Comparison of ENCODE assay signal across 7 mouse cellular contexts in the genomic region with DNA sequence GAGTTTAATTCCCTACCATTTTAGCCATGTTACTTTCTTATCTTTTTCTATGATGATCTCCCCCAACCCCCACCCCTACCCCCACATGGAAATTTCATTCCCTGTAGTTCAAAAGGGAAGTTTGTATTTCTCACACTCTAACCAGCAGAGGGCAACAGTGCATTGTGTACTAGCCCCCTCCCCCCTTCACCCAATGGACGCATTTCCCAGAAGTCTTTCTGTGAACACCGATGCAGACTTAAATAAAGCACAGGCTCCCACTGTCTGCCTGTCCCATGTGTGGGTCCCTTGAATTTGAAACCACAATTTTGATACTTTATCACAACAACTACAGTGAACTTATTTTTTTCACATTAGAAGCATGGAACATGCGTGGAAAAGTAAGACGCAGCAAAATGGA.
DNase-seq lines count a peak whose midpoint lies in the region; ATAC-seq lines count a peak whose summit lies in the region.

No protein-coding gene starts in this region.

- H3K4me3 ChIP-seq in forebrain, embryonic 14.5 days (ENCODE audit: low read depth, low read length) = no peak overlapping the region

- 44% methylated on average over 4 of the region's 4 CpGs for WGBS in forebrain, embryonic 14.5 days

- H3K36me3 ChIP-seq in forebrain, embryonic 14.5 days (ENCODE audit: control insufficient read depth, insufficient read depth, low read length) = no peaks in the 10 kb centered on the region

- H3K4me1 ChIP-seq in forebrain, embryonic 14.5 days (ENCODE audit: control insufficient read depth, insufficient read depth, low read length) = 0 out of 2 replicates have a peak, but pooled peaks cover 3% of the 10 kb centered on the region

- H3K27ac ChIP-seq in forebrain, embryonic 14.5 days (ENCODE audit: low read depth, low read length) = no peak overlapping the region

- no peak overlapping the region for H3K4me2 ChIP-seq in forebrain, embryonic 14.5 days (ENCODE audit: low read length)

- no peaks in the 10 kb centered on the region for H3K9me3 ChIP-seq in forebrain, embryonic 14.5 days (replicated peaks; ENCODE audit: control insufficient read depth, low read length)

- no peaks in the 10 kb centered on the region for H3K27me3 ChIP-seq in forebrain, embryonic 14.5 days (replicated peaks; ENCODE audit: control insufficient read depth, insufficient read depth, low read length)

- ATAC-seq in forebrain, embryonic 14.5 days = peak; percentile 77

- DNase-seq in right cerebral cortex, adult 2 months (ENCODE audit: low spot score in 2 of 2) = peak; percentile 23 to 28
- no peak for DNase-seq in right cerebral cortex, postnatal 25 days
- DNase-seq in cerebellum, adult 8-10 months = peak; percentile 20
- DNase-seq in forebrain, embryonic 14.5 days (ENCODE audit: low spot score) = peak; percentile 82
- DNase-seq in kidney, postnatal 36 days = peak; percentile 52 to 55
- peak; percentile 52 for DNase-seq in lung, postnatal 14 days
- no peak for DNase-seq in adipocyte (ENCODE audit: low spot score)

- no peak overlapping the region for H3K9ac ChIP-seq in forebrain, embryonic 14.5 days (ENCODE audit: low read length)

Comparison
In these comparisons a context has a peak if more than half of its experiments do, and no peak if none do; other contexts are left out.
1. DNase-seq: peak in right cerebral cortex, adult 2 months (2 of 2), cerebellum, adult 8-10 months (single experiment), forebrain, embryonic 14.5 days (single experiment), kidney, postnatal 36 days (2 of 2) and lung, postnatal 14 days (single experiment); none in right cerebral cortex, postnatal 25 days (single experiment) and adipocyte (single experiment).